Mouse (Mus musculus) adrenal gland, adult 2 months (tissue): ENCODE data around the gene E130114P18Rik. TPM values are rescaled to one million over a fixed set of nuclear protein-coding genes. Genes with fewer than 3 reads are reported as not detected.

Experiments used
- DNase-seq: peaks from one replicate; pipeline ENCODE4 v3.0.0; 2021
- polyA plus RNA-seq: library from polyadenylated mRNA; depleted of rRNA; stranded (reverse); fragments of >200 nt; gene quantifications from 2 replicates; pipeline ENCODE4 v1.2.3, GENCODE M21; 2012
- total RNA-seq, 2 experiments: library from RNA; stranded (reverse); gene quantifications; 2 replicates each; pipeline ENCODE4 v1.2.3; 2021

E130114P18Rik gene
- total and polyA plus RNA-seq, 3 experiments, result 0.07 TPM; not detected in 2

GRCm38 (mm10) chr4:97776388-97777080, 1.3 kb downstream of the E130114P18Rik start:
- peak; percentile 62 for DNase-seq

GRCm38 (mm10) chr4:97775494-97776265, 2.2 kb downstream of the E130114P18Rik start:
- DNase-seq, result no peak

DNA sequence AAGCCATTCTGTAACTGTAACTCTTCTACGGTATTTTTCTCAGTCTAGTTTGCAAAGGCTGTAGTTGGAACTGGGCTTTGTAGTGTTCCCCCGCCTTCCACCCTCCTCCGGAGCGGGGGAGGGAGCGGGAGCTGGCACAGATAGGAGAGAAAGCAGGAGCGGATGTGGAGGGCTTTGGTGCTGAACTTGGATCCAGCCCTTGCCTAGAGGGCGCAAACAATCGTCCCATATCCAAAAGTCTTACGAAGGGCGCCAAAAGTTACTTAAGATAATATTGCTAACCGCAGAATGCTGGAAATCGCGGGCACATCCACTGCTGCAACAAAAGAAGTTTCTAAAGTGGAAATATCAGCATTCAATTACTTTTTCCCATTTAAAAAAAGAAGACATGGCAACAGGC, 2.8 kb downstream of the E130114P18Rik start:
- DNase-seq, result peak; percentile 91

- no peak for DNase-seq
Observed at GRCm38 (mm10) chr4:97774446-97774950, 3.4 kb downstream of the E130114P18Rik start.

GRCm38 (mm10) chr4:97773791-97774190, 4.1 kb downstream of the E130114P18Rik start:
- DNase-seq, result no peak

DNA sequence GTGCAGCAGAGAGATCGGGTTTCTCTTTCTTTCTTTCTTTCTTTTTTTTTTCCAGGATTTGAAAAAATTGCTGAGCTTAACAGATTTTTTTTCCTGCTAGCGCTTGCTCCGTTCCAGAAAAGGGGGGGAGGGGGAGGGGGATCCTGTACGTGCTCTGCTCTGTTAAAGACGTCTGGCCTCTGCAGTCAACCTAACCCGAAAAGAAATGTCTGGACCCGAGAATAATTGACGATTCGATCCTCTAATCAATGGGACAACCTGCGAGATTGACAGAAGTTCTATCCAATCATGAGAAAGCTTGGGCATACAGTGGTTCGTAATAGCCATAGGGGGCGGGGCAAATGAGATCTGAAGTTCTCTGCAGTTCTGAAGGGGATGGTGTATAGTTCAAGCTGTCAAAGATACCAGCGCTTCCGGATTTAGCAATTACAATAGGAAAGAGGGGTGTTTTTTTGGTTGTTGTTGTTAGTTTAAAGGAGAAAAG, 4.7 kb downstream of the E130114P18Rik start:
- peak; percentile 96 for DNase-seq

DNA sequence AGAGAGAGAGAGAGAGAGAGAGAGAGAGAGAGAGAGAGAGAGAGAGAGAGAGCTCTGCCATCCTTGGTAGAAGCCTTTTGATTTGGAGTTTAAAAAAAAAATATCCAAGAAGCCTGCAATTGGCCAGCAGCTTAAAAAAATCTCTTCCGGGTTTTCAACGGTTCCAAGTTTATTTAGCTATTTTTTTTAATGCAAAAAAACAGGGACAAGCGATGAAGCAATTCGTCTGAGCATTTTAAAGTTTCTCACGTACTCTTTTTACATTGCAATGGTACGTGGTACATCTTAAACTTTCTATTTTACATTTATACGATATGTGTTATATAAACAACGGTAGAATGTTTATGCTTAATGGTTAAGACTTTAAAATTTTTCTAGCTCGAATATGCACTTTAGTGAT, 5.2 kb downstream of the E130114P18Rik start, which contains the start of gene Nfia:
Gene Nfia (plus strand): TSS at position 94 of the 400 bp plus-strand sequence.
- no peak for DNase-seq

GRCm38 (mm10) chr4:97772084-97772484, 5.8 kb downstream of the E130114P18Rik start:
- DNase-seq, result peak; percentile 100

- DNase-seq, result no peak
Observed at GRCm38 (mm10) chr4:97771426-97771825, 6.5 kb downstream of the E130114P18Rik start.

DNA sequence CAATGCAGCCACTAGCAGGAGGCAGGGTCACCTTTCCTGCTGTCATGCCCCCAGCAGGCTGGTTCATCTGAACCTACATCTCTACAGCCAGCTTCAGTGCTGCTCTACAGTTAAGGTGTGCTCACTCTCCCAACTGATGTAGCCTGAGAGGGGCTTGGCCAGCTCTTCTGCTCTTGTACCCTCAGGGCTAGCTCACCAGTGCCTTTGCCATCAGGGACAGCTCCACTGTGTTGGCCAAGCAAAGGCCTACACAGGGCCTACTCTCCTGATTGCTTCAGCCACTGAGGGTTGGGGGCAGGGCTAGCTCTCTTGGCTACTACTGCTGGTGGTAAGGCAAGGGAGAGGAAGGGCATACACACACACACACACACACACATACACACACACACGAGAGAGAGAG, 8.0 kb downstream of the E130114P18Rik start:
- no peak for DNase-seq

DNA sequence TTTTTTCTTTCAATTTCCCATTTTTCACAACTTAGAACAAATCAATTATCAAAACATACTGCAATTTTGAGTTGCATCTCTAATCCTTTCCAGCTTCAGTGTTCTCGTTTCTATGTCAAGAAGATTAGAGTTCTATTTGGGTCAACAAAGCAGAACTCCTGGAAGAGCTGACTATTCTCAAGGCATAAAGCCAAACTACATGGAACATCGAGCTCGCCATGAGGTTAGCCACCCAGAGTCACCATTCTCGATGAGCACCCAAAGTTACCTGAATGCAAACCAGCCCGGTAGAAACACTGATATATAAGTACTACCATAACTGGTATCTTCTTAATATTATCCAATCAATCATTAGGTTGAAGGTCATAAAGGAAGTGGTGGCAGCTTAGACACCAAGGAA, 10.4 kb downstream of the E130114P18Rik start:
- DNase-seq, result no peak

DNA sequence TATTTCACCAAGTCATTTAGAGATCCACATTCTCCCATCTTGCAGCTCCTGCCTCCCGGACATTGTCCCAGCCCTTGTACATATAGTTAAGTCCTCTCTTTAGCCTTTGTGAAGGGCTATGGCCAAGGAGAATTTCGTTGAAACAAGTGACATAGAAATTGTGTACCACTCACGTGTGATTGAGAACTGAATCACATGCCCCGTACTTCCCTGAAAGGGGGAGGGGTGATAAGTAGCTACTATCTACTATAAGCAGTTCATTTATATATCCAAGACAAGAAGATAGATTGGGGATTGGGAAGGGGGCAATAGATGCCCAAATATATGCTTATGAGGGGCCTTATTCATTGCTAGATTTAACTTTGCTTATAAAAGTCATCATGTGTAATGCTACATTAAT, 10.9 kb downstream of the E130114P18Rik start:
- no peak for DNase-seq

- DNase-seq, result no peak
Observed at GRCm38 (mm10) chr4:97766100-97766499, 11.8 kb downstream of the E130114P18Rik start.

DNA sequence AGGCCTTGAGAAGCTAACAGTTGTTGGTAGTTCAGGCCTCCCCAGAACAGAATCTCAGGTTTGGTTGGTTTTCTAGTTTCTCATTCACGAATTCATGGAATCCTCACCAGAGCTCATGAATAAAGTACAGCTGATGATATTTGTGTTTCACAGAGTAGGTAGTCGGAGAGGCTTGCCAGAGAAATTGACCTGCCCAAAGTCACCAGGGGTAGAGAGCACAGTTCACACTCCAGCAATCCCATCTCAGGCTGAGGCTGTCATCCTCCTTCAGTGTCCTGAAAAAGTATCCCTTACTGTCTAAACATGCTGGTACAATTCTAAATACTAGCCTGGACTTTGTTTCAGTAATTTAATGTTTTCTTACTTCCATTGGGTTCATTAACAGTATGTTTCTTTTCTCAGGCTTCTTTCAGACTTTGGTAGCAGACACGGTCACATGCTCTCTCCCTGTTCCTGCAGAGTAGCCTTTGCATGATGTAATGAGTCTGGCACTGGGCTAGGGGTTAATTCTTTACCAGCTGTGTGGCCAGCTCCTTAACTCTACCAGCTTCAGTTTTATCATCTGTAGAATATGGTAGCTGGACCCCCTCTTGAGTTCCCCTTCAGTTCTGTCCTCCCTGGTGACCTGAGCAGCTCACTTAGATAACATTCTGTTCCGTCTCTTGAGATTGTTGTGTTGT, 12.4 kb downstream of the E130114P18Rik start:
- no peak for DNase-seq

DNA sequence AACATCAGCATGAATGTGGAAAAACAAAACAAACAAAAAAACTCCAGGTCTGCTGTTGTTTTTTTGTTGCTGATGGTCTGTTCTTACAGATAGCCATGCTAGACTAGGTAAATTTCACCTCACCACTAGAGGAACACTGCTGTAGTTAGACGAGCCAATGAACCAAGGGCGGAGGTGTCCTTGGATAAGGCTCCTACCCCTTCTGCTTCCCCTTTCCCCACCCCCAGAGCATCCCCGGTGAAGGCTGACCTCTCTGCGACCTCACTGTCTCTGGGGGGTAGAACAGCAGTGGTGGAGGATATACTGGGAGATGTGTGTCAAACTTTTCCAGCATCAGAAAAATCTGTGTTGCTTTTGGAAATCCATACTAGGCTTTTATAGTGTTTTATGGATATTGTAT, 13.3 kb downstream of the E130114P18Rik start:
- DNase-seq, result no peak

GRCm38 (mm10) chr4:97758661-97759060, 19.2 kb downstream of the E130114P18Rik start:
- no peak for DNase-seq

DNA sequence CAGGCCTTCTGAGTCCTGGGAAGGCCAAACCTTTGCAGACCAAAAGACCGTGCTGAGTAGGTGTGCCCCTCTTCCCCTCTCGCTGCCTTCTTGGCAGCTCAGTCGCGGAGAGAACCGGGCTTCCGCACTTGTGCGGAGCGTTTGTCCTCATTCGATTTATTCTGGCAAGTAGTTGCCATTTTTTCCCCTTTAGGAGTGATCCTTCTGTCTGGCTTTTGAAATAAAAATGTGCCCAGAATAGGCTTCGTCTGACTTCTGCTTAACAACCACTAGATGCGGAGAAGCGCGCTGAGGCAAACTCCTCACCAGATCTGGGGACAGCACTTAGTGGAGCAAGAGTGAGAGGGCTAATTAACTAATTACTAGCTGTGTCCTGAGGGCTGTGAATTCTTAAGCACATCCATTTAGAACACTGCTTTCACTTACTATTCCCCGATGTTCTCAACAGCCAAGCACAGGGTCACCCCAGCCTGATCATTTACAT, 19.9 kb downstream of the E130114P18Rik start:
- DNase-seq, result peak; percentile 69

DNA sequence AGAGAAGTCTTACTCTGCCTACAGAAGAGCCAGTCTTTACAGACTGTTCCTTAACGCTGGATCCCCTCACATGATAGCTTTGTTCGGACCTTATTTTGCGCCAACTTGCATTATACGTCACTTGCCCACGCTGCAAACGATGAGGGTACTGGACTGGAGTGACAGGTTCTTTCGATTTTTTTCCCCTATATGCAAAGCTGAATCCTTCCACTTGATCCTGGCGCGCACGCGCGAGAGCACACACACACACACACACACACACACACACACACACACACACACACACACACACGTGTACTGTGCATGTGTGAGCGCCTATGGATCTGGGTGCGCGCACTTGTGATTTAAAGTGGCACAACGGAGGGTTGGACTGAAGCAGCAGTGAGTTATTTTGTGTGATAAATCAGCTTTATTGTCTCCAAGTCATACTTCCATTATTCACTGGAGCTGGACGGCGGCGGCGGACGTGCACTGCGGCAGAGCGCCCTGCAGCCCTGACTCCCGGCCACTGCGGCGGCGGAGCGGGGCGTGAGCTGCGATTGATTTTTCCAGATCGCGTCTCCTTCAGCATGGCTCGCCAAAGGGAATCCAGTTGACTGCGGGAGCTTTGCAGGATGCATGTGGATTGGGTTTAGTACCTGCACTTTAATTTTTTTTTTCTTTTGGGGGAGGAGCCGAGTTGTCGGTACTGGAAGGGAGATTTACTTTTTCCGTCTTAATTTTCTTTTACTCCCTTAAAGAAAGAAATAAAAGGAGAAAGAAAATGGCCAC, 20.5 kb downstream of the E130114P18Rik start:
- DNase-seq, result peak; percentile 89

- peak; percentile 91 for DNase-seq
Observed at GRCm38 (mm10) chr4:97754241-97754640, 23.6 kb downstream of the E130114P18Rik start.

- peak; percentile 19 for DNase-seq
Observed at GRCm38 (mm10) chr4:97753521-97753920, 24.4 kb downstream of the E130114P18Rik start.

- DNase-seq, result no peak
Observed at GRCm38 (mm10) chr4:97752276-97753010, 25.4 kb downstream of the E130114P18Rik start.
